Mouse (Mus musculus) lung, postnatal 0 days (tissue): ENCODE data around the gene Vapb.

Experiments used
- CTCF ChIP-seq: IDR thresholded peaks from 2 replicates; pipeline ENCODE4 v1.5.1; 2016; ENCODE audit warnings: antibody characterized with exemption, mild to moderate bottlenecking
- EP300 ChIP-seq: IDR thresholded peaks from 2 replicates; pipeline ENCODE4 v1.6.1; 2016; ENCODE audit warnings: antibody characterized with exemption, mild to moderate bottlenecking, control low read depth

DNA sequence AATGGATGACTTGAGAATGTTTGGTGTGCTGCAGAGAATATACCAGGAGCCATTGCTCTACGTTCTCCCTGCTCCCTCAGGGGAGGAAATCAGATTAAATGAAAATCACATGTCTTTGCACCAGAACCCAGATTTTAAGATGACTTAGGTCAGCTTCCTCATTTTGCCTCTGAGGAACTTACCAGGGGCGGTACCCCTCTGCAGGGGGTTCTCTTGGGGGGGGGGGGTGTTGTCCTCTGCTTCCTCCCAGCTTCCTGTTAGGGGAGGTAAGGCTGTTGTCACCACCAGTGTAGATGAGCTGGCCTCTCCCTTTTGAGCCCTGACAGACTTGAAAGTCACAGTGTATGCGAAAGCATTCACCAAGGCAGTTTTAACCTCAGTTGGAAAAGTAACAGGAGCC, 47.1 kb downstream of the Vapb start:
- TF ChIP-seq CTCF = no peak
- TF ChIP-seq EP300 = no peak
